Mouse (Mus musculus): Measurements from ENCODE around the gene Syk.

Syk gene

GRCm38 (mm10) chr13:52649791-52650418, 66.9 kb downstream of the Syk start:
- in situ Hi-C loops (cut with MboI, MseI) = loop anchor here (5.0 to 25.0 kb wide), 2 partner anchors 452 to 712 kb away; no protein-coding TSS in a partner anchor

DNA sequence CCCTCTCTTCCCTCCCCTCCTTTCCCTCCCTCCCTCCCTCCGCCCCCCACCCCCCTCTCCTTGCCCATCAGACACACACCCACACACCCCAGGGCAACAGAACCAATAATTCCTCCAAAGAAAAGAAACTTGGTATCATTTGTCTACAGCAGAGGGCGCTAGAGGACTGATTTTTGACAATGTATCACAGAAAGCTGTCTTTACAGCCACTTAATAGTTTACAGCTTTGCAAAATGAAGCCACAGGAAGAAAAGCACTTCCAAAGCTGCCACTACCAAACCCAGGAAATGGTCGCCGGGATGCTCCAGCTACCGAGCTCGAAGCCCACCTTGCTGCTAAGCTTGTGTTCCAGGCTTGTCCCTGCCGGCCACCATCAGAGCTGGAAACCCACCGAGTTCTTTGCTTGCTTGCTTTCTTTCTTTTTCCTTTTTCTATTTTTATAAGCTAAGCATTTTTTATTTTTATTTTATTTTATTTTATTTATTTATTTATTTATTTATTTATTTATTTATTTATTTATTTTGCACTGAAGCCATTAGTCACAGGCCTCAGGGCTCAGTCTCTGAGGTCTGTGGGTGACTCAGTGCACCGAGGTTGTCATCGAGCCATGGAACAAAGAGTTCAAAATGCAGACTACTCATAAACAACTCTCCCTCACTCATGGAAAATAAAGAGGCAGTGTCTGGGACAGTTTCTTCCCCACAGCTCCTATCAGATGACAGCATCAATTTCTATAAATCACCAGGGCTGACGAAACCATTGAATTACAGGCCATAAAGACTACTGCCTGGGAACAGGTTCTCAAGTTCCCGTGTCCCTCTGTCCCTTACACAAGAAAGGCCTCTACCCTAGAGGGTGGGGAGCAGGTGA, 68.6 kb downstream of the Syk start:
- in situ Hi-C loops (cut with MboI, MseI) = loop anchor here in 1 of 2 experiments (25.0 kb wide), 1 partner anchor 711 kb away; no protein-coding TSS in a partner anchor

DNA sequence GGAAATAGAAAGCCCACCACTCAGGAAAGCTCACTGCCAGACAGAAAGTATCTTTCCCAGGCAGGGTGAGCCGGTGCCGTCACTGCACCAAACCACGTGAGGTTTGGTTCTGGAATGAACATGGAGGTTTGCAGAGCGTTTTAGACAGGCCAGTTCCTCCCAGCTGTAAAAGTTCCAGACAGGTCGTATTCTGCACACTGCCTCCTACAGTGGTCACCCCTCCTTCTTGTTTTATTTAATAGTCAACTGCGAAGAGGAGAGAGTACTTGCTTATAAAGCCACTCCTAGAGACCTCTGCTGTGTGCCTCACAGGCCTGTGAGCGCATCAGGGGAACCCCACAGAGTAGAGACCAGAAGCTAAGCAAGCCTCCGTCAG, 69.3 kb downstream of the Syk start:
- in situ Hi-C loops (cut with MboI, MseI) = loop anchor here in 1 of 2 experiments (25.0 kb wide), 1 partner anchor 710 kb away; no protein-coding TSS in a partner anchor

DNA sequence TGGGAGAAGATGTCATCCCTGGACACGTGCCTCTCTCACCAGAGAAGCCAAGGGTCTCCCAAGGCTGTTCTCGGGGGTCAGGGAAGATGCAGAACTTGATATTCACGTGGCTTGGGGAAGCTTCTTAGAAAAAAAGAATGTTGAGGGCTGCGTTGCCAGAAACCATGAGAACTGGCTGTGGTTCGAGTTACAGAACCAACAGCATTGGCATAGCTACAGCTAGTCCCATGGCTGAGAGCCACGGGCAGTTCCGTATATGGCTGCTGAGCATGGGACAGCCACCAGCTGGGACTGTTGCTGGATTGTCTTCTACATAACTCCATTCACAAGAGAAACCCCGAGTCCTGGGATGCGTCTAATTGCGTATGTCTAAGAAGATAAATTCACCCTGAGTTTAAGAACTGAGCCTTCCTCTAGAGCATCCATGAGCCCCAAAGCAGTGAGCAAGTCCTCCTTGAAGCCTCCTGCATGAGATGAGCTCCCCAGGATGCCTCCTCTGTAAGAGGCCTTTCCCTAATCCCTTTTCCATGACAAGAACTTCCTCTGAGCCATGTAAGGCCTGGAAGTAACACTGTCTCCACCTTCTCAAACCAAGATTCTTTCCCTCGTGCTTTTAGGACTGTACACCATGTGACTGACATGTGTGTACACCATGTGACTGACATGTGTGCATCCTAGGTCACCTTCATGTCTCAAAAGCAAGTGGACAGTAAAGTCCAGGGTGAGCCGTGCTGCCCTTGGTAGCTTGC, 71.3 kb downstream of the Syk start:
- in situ Hi-C loops (cut with MboI, MseI) = loop anchor here in 1 of 2 experiments (25.0 kb wide), 1 partner anchor 708 kb away; no protein-coding TSS in a partner anchor

DNA sequence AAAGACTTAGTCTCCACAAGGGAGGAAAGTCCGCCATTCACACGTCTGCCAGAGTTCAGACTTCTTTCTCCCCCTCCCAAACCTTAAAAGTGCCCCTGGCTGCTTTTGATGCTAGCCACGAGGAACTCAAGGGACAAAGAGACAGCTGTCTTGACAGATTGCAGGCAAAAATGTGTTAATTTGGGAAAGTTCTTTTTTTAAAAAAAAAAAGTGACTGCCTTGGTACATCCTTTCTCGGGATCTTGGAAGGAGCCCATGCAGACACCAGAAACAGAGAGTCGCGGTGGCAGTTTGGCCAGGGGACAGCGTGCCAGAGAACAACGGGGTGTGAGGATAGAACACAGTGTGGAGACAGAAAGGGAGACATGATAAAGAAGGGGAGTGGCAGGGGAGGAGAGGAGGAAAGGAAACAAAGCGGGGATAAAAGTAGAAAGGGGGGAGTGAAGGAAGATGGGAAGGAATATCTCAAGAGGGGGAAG, 71.9 kb downstream of the Syk start:
- in situ Hi-C loops (cut with MboI, MseI) = loop anchor here in 1 of 2 experiments (5.0 to 25.0 kb wide), 2 partner anchors 442 to 707 kb away; no protein-coding TSS in a partner anchor

- in situ Hi-C loops (cut with MboI, MseI) = loop anchor here in 1 of 2 experiments (5.0 to 25.0 kb wide), 2 partner anchors 439 to 704 kb away; no protein-coding TSS in a partner anchor
Observed at GRCm38 (mm10) chr13:52657966-52658365, 75.0 kb downstream of the Syk start.

- in situ Hi-C loops (cut with MboI, MseI) = loop anchor here in 1 of 2 experiments (5.0 to 25.0 kb wide), 2 partner anchors 439 to 704 kb away; no protein-coding TSS in a partner anchor
Observed at GRCm38 (mm10) chr13:52658477-52658876, 75.5 kb downstream of the Syk start.

- in situ Hi-C loops (cut with MboI, MseI) = loop anchor here in 1 of 2 experiments (5.0 to 25.0 kb wide), 2 partner anchors 438 to 703 kb away; no protein-coding TSS in a partner anchor
Observed at GRCm38 (mm10) chr13:52659171-52659665, 76.2 kb downstream of the Syk start.

GRCm38 (mm10) chr13:52669889-52670288, 86.9 kb downstream of the Syk start:
- in situ Hi-C loops (cut with MboI, MseI) = loop anchor here in 1 of 2 experiments (5.0 to 25.0 kb wide), 2 partner anchors 692 to 1382 kb away; no protein-coding TSS in a partner anchor

GRCm38 (mm10) chr13:52673272-52673671, 90.3 kb downstream of the Syk start:
- in situ Hi-C loops (cut with MboI, MseI) = loop anchor here in 1 of 2 experiments (25.0 kb wide), 1 partner anchor 689 kb away; no protein-coding TSS in a partner anchor

- in situ Hi-C loops (cut with MboI, MseI) = loop anchor here in 1 of 2 experiments (25.0 kb wide), 1 partner anchor 688 kb away; no protein-coding TSS in a partner anchor
Observed at GRCm38 (mm10) chr13:52673856-52674255, 90.9 kb downstream of the Syk start.

GRCm38 (mm10) chr13:52674839-52675238, 91.9 kb downstream of the Syk start:
- in situ Hi-C loops (cut with MboI, MseI) = loop anchor here in 1 of 2 experiments (25.0 kb wide), 1 partner anchor 687 kb away; no protein-coding TSS in a partner anchor

DNA sequence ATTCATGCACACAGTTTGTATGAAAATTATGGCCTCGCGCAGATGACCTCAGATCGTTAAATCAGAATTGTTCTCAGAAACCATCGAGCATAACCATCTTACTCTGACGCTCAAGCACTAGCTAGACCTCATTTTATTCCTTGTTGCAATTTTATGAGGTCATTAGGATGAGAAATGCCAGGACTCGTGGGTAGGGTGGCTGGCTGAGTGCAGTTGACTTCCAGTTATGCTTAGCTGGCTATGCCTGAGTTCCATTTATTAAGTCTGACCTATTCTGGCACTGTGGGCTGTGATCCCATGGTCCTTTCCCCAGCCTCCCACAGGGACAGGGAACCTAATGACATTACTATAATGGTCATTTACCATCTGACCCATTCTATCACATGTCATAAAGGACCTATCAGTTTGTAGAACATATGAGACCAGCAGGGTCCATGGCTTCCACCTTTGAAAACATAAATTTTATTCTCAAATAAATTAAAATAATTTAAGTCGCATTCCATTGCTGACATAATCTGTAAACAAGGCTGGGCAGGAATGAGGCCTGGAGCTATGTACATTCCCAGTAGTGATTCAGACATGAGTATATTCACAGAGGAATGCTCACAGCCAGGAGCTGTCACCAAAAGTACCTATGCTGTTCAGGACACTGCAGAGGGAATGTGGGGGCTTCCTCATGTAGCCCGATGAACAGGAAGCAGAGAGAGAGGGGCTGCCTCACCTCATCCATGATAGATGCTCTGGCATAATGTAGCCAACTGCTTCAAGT, 92.7 kb downstream of the Syk start:
- in situ Hi-C loops (cut with MboI, MseI) = no loop called here

DNA sequence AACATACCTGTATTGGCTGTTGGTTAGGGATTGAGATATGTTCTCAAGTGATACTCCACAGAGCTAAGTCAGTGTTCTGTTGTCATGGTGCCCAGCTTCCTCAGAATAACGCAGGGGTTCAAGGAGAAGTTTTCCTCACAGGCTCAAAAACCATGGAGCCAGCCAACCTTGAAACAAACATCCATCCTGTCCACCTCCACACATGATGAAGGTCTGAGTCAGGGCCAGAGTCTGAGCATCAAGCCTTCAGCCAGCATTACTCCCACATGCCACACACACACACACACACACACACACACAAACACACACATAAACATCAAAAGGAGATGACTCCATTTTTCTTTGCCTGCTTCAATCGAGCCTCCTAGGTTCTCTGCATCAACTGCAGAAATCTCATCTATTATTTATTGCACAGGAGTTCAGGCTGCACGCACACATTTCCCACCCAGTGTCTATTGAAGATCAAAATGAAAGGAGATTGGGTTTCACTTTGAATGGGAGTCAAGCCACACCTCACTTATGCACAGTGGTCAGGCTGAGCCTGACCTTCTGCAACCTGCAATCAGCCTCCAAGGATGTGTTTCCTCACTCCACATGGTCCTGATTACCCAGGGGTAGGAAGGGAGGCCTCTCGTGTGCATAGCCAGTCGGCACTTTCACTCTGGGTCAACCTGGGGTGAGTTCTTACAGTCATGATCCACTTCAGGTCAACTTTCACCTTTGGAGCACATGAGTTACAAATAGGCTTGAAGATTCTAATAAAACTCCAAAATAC, 93.9 kb downstream of the Syk start:
- in situ Hi-C loops (cut with MboI, MseI) = no loop called here

GRCm38 (mm10) chr13:52679906-52680305, 96.9 kb downstream of the Syk start:
- in situ Hi-C loops (cut with MboI, MseI) = no loop called here

DNA sequence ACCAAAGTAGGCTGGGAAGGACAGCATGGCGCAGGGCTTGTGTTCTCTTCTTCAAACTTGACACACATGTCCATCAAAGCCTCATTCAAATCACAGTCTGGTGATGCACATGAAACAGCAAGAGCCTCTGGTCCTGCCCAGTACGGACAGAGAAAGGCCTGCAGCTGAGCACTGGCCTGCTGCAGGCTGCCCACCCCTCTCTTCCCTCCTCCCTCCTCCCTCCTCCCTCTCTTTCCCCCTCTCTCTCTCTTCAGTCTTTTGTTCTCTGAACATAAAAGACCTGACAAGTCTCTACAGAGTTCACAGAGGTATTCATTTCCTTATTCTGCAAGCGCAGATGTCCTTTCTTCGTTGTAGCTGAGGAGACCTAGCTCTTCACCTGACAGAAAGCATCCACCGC, 99.1 kb downstream of the Syk start:
- in situ Hi-C loops (cut with MboI, MseI) = no loop called here

- in situ Hi-C loops (cut with MboI, MseI) = no loop called here
Observed at GRCm38 (mm10) chr13:52690425-52690824, 107.5 kb downstream of the Syk start.

DNA sequence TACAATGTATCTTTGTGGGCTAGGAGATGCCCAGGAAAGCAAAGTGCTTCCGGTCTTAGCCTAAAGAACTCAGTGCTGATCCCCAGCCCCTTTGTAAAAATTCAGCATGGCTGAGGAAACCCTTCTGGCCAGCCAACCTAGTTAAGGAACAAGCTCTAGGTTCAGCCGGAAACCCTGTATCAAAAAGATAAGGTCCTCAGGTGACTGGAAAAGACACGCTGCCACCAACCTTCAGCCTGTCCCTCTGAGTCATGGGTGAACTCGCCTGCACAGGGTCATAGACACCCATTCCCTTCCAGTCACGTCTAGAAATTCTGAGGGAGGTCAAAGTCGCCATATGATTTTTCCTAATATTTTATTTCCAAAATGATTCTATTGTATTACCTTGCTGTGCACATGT, 109.3 kb downstream of the Syk start:
- in situ Hi-C loops (cut with MboI, MseI) = no loop called here

GRCm38 (mm10) chr13:52694857-52695256, 111.9 kb downstream of the Syk start:
- in situ Hi-C loops (cut with MboI, MseI) = no loop called here

Measured in T-helper 17 cell (primary cell).